Mouse (Mus musculus): ENCODE measurements around the gene Morn1. TPM values are rescaled to one million over a fixed set of nuclear protein-coding genes. Genes with fewer than 3 reads are reported as not detected.
"Not testable (repeated sequence)": the region's sequence is repeated elsewhere in the genome, so short reads cannot be mapped to it uniquely, and the experiment has no call there.

Morn1 gene
- polyA plus RNA-seq, 1 experiment = 5.0 TPM

GRCm38 (mm10) chr4:155075813-155076212 is 10.6 kb upstream of the Morn1 start:
- TF ChIP-seq POLR2A (IDR thresholded peaks at IDR 0.05; ENCODE audit: low read depth, low read length) (no peak), CTCF (IDR thresholded peaks at IDR 0.05; ENCODE audit: borderline replicate concordance, insufficient read depth, low read length) (no peak)
- Histone ChIP-seq H3K27ac (ENCODE audit: insufficient read depth, low read length) (no peak overlapping the region), H3K4me3 (ENCODE audit: insufficient read depth, low read length) (no peak overlapping the region), H3K4me1 (ENCODE audit: control insufficient read depth, insufficient read depth, low read length) (no peaks in the 10 kb centered on the region)

GRCm38 (mm10) chr4:155076677-155077076 is 9.7 kb upstream of the Morn1 start:
- Histone ChIP-seq H3K4me3 (ENCODE audit: insufficient read depth, low read length) (no peak overlapping the region), H3K27ac (ENCODE audit: insufficient read depth, low read length) (no peak overlapping the region), H3K4me1 (ENCODE audit: control insufficient read depth, insufficient read depth, low read length) (no peaks in the 10 kb centered on the region)
- TF ChIP-seq POLR2A (IDR thresholded peaks at IDR 0.05; ENCODE audit: low read depth, low read length) = no peak
- no peak for TF ChIP-seq CTCF (IDR thresholded peaks at IDR 0.05; ENCODE audit: borderline replicate concordance, insufficient read depth, low read length)

- not testable (repeated sequence) for H3K27ac ChIP-seq (ENCODE audit: insufficient read depth, low read length); H3K4me3 ChIP-seq (ENCODE audit: insufficient read depth, low read length); H3K4me1 ChIP-seq (ENCODE audit: control insufficient read depth, insufficient read depth, low read length)
Measured at GRCm38 (mm10) chr4:155078808-155079207, 7.6 kb upstream of the Morn1 start.

GRCm38 (mm10) chr4:155079666-155080065 is 6.7 kb upstream of the Morn1 start:
- peaks cover 7% of the 10 kb centered on the region; the same call in 1 of the 2 replicates for H3K4me1 ChIP-seq (ENCODE audit: control insufficient read depth, insufficient read depth, low read length)
- H3K27ac ChIP-seq (ENCODE audit: insufficient read depth, low read length) = no peak overlapping the region
- H3K4me3 ChIP-seq (ENCODE audit: insufficient read depth, low read length) = no peak overlapping the region
- TF ChIP-seq POLR2A (IDR thresholded peaks at IDR 0.05; ENCODE audit: low read depth, low read length) (no peak), CTCF (IDR thresholded peaks at IDR 0.05; ENCODE audit: borderline replicate concordance, insufficient read depth, low read length) (no peak)

GRCm38 (mm10) chr4:155083553-155083952 is 2.8 kb upstream of the Morn1 start:
- no peak overlapping the region for H3K4me3 ChIP-seq (ENCODE audit: insufficient read depth, low read length)
- TF ChIP-seq POLR2A (IDR thresholded peaks at IDR 0.05; ENCODE audit: low read depth, low read length) (no peak), CTCF (IDR thresholded peaks at IDR 0.05; ENCODE audit: borderline replicate concordance, insufficient read depth, low read length) (no peak)
- peaks cover 8% of the 10 kb centered on the region; the same call in 1 of the 2 replicates for H3K4me1 ChIP-seq (ENCODE audit: control insufficient read depth, insufficient read depth, low read length)
- H3K27ac ChIP-seq (ENCODE audit: insufficient read depth, low read length) = no peak overlapping the region

- H3K4me1 ChIP-seq (ENCODE audit: control insufficient read depth, insufficient read depth, low read length) = peaks cover 8% of the 10 kb centered on the region; the same call in 1 of the 2 replicates
- no peak overlapping the region for H3K27ac ChIP-seq (ENCODE audit: insufficient read depth, low read length)
- no peak for TF ChIP-seq POLR2A (IDR thresholded peaks at IDR 0.05; ENCODE audit: low read depth, low read length)
- TF ChIP-seq CTCF (IDR thresholded peaks at IDR 0.05; ENCODE audit: borderline replicate concordance, insufficient read depth, low read length) = no peak
- peak overlapping the region; percentile 64 for H3K4me3 ChIP-seq (ENCODE audit: insufficient read depth, low read length)
Measured at GRCm38 (mm10) chr4:155084351-155084750, 2.0 kb upstream of the Morn1 start.

- TF ChIP-seq CTCF (IDR thresholded peaks at IDR 0.05; ENCODE audit: borderline replicate concordance, insufficient read depth, low read length) (no peak), POLR2A (IDR thresholded peaks at IDR 0.05; ENCODE audit: low read depth, low read length) (peak; percentile 19; the same call in 1 of the 2 replicates)
- H3K4me1 ChIP-seq (ENCODE audit: control insufficient read depth, insufficient read depth, low read length) = peaks cover 8% of the 10 kb centered on the region; the same call in 1 of the 2 replicates
- H3K27ac ChIP-seq (ENCODE audit: insufficient read depth, low read length) = peak overlapping the region; percentile 1; the same call in 1 of the 2 replicates
Measured at GRCm38 (mm10) chr4:155085206-155086107, 920 bp upstream of the Morn1 start.

GRCm38 (mm10) chr4:155089241-155089640 is 2.9 kb downstream of the Morn1 start:
- no peak for TF ChIP-seq POLR2A (IDR thresholded peaks at IDR 0.05; ENCODE audit: low read depth, low read length)
- TF ChIP-seq CTCF (IDR thresholded peaks at IDR 0.05; ENCODE audit: borderline replicate concordance, insufficient read depth, low read length) = no peak
- no peak overlapping the region for H3K27ac ChIP-seq (ENCODE audit: insufficient read depth, low read length)

More at GRCm38 (mm10) chr4:155085206-155086107, 920 bp upstream of the Morn1 start:
- H3K4me3 ChIP-seq (ENCODE audit: insufficient read depth, low read length) = peak overlapping the region; percentile 64

GRCm38 (mm10) chr4:155090147-155090546 is 3.8 kb downstream of the Morn1 start:
- H3K4me1 ChIP-seq (ENCODE audit: control insufficient read depth, insufficient read depth, low read length) = no peaks in the 10 kb centered on the region
- no peak for TF ChIP-seq POLR2A (IDR thresholded peaks at IDR 0.05; ENCODE audit: low read depth, low read length)
- no peak for TF ChIP-seq CTCF (IDR thresholded peaks at IDR 0.05; ENCODE audit: borderline replicate concordance, insufficient read depth, low read length)
- no peak overlapping the region for H3K4me3 ChIP-seq (ENCODE audit: insufficient read depth, low read length)
- no peak overlapping the region for H3K27ac ChIP-seq (ENCODE audit: insufficient read depth, low read length)

More at GRCm38 (mm10) chr4:155089241-155089640, 2.9 kb downstream of the Morn1 start:
- Histone ChIP-seq H3K4me1 (ENCODE audit: control insufficient read depth, insufficient read depth, low read length) (0 out of 2 replicates have a peak, but pooled peaks cover 3% of the 10 kb centered on the region), H3K4me3 (ENCODE audit: insufficient read depth, low read length) (no peak overlapping the region)
